Mouse (Mus musculus): Measurements from ENCODE around the gene Lhfpl3. TPM values are rescaled to one million over a fixed set of nuclear protein-coding genes. Genes with fewer than 3 reads are reported as not detected.

Lhfpl3 gene
- total and polyA plus RNA-seq, 2 experiments from 2014 or later = 34.4 to 40.3 TPM

DNA sequence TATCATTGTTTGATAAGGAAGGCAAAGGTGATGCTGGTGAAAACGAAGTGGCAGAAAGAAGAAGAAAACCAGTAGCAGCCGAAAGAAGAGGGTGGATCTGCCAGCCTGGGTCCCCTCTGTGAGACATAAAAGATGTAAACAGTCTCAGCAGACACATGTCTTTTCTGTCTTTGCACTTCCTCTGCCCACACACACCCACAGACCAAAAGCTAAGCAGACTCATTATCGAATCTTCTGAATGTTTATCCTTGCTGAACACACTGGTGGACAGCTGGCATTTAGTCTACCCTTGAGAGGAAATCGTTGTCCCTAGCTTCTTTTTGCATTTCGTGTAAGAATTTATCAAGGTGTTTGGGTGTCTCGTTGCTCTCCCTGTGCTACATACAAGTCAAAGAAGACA, 443.8 kb downstream of the Lhfpl3 start:
- Histone ChIP-seq H3K4me3 (ENCODE audit: low read depth, low read length) (no peak overlapping the region), H3K9ac (no peak overlapping the region), H3K9me3 (ENCODE audit: low read length) (no peaks in the 10 kb centered on the region), H3K27ac (ENCODE audit: low read depth, low read length) (no peak overlapping the region), H3K36me3 (ENCODE audit: insufficient read depth) (no peaks in the 10 kb centered on the region), H3K4me2 (ENCODE audit: low read depth) (no peak overlapping the region), H3K4me1 (ENCODE audit: insufficient read depth) (no peaks in the 10 kb centered on the region), H3K27me3 (ENCODE audit: insufficient read depth, low read length) (no peaks in the 10 kb centered on the region)
- WGBS = 86% methylated on average over 6 of the region's 6 CpGs
- no peak for TF ChIP-seq CTCF (IDR thresholded peaks at IDR 0.05; ENCODE audit: low read depth)
- no peak for ATAC-seq
- DNase-seq = no peak

DNA sequence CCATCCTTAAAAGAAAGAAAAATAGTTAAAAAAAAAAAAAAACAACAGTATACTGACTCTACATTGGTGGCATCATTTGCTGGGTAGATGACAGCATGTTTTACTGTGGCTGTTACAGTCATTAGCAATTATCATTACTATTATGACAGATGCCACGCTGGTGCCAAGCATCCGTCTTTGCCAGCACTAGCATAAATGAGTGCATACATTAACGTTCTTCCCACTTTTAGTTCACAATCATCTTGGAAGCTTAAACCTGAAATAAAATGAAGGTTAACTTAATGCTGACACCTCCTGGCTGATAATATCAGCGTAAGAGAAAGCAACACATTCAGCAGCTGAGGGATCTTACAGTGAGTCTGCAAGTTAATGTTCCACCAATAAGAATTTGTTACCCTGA, 451.0 kb downstream of the Lhfpl3 start:
- ATAC-seq (peak; percentile 91), DNase-seq (peak; percentile 72)
- H3K9ac ChIP-seq = no peak overlapping the region
- H3K27me3 ChIP-seq (ENCODE audit: insufficient read depth, low read length) = no peaks in the 10 kb centered on the region
- H3K4me2 ChIP-seq (ENCODE audit: low read depth) = no peak overlapping the region
- no peak overlapping the region for H3K4me3 ChIP-seq (ENCODE audit: low read depth, low read length)
- H3K36me3 ChIP-seq (ENCODE audit: insufficient read depth) = no peaks in the 10 kb centered on the region
- no peaks in the 10 kb centered on the region for H3K4me1 ChIP-seq (ENCODE audit: insufficient read depth)
- no peaks in the 10 kb centered on the region for H3K9me3 ChIP-seq (ENCODE audit: low read length)
- WGBS = 24% methylated on average over 4 of the region's 4 CpGs
- no peak overlapping the region for H3K27ac ChIP-seq (ENCODE audit: low read depth, low read length)
- peak; percentile 56 for TF ChIP-seq CTCF (IDR thresholded peaks at IDR 0.05; ENCODE audit: low read depth)

GRCm38 (mm10) chr5:23213086-23213485, 467.2 kb downstream of the Lhfpl3 start:
- DNase-seq = no peak
- Histone ChIP-seq H3K27me3 (ENCODE audit: insufficient read depth, low read length) (no peaks in the 10 kb centered on the region), H3K4me3 (ENCODE audit: low read depth, low read length) (no peak overlapping the region), H3K4me2 (ENCODE audit: low read depth) (no peak overlapping the region), H3K9ac (no peak overlapping the region), H3K36me3 (ENCODE audit: insufficient read depth) (no peaks in the 10 kb centered on the region), H3K9me3 (ENCODE audit: low read length) (no peaks in the 10 kb centered on the region), H3K4me1 (ENCODE audit: insufficient read depth) (no peaks in the 10 kb centered on the region), H3K27ac (ENCODE audit: low read depth, low read length) (no peak overlapping the region)
- ATAC-seq = no peak
- WGBS = 79% methylated on average over 5 of the region's 5 CpGs
- no peak for TF ChIP-seq CTCF (IDR thresholded peaks at IDR 0.05; ENCODE audit: low read depth)

GRCm38 (mm10) chr5:23214646-23215045, 468.8 kb downstream of the Lhfpl3 start:
- ATAC-seq (no peak), DNase-seq (no peak)
- no peaks in the 10 kb centered on the region for H3K27me3 ChIP-seq (ENCODE audit: insufficient read depth, low read length)
- no peak overlapping the region for H3K9ac ChIP-seq
- no peaks in the 10 kb centered on the region for H3K9me3 ChIP-seq (ENCODE audit: low read length)
- WGBS = 90% methylated on average over 3 of the region's 3 CpGs
- no peak overlapping the region for H3K4me3 ChIP-seq (ENCODE audit: low read depth, low read length)
- no peaks in the 10 kb centered on the region for H3K36me3 ChIP-seq (ENCODE audit: insufficient read depth)
- no peak overlapping the region for H3K27ac ChIP-seq (ENCODE audit: low read depth, low read length)
- no peak for TF ChIP-seq CTCF (IDR thresholded peaks at IDR 0.05; ENCODE audit: low read depth)
- H3K4me1 ChIP-seq (ENCODE audit: insufficient read depth) = no peaks in the 10 kb centered on the region
- H3K4me2 ChIP-seq (ENCODE audit: low read depth) = no peak overlapping the region

- TF ChIP-seq CTCF (IDR thresholded peaks at IDR 0.05; ENCODE audit: low read depth) = no peak
- 98% methylated on average over 1 of the region's 1 CpGs for WGBS
- no peak for ATAC-seq
Measured at GRCm38 (mm10) chr5:23219655-23220054, 473.8 kb downstream of the Lhfpl3 start.

GRCm38 (mm10) chr5:23224759-23225536, 479.1 kb downstream of the Lhfpl3 start:
- no peak overlapping the region for H3K27ac ChIP-seq (ENCODE audit: low read depth, low read length)

More at GRCm38 (mm10) chr5:23219655-23220054, 473.8 kb downstream of the Lhfpl3 start:
- Histone ChIP-seq H3K4me2 (ENCODE audit: low read depth) (no peak overlapping the region), H3K9me3 (ENCODE audit: low read length) (no peaks in the 10 kb centered on the region), H3K4me1 (ENCODE audit: insufficient read depth) (no peaks in the 10 kb centered on the region), H3K27ac (ENCODE audit: low read depth, low read length) (no peak overlapping the region), H3K4me3 (ENCODE audit: low read depth, low read length) (no peak overlapping the region), H3K9ac (no peak overlapping the region), H3K36me3 (ENCODE audit: insufficient read depth) (no peaks in the 10 kb centered on the region), H3K27me3 (ENCODE audit: insufficient read depth, low read length) (no peaks in the 10 kb centered on the region)
- DNase-seq = no peak

GRCm38 (mm10) chr5:23225621-23226020, 479.8 kb downstream of the Lhfpl3 start:
- Histone ChIP-seq H3K36me3 (ENCODE audit: insufficient read depth) (no peaks in the 10 kb centered on the region), H3K4me3 (ENCODE audit: low read depth, low read length) (no peak overlapping the region), H3K9me3 (ENCODE audit: low read length) (no peaks in the 10 kb centered on the region), H3K4me1 (ENCODE audit: insufficient read depth) (no peaks in the 10 kb centered on the region), H3K27me3 (ENCODE audit: insufficient read depth, low read length) (no peaks in the 10 kb centered on the region), H3K4me2 (ENCODE audit: low read depth) (peak overlapping the region; percentile 45), H3K27ac (ENCODE audit: low read depth, low read length) (no peak overlapping the region), H3K9ac (no peak overlapping the region)
- ATAC-seq = no peak
- DNase-seq = no peak
- 17% methylated on average over 8 of the region's 8 CpGs for WGBS
- no peak for TF ChIP-seq CTCF (IDR thresholded peaks at IDR 0.05; ENCODE audit: low read depth)

More at GRCm38 (mm10) chr5:23224759-23225536, 479.1 kb downstream of the Lhfpl3 start:
- peak overlapping the region; percentile 50 for H3K9ac ChIP-seq
- no peaks in the 10 kb centered on the region for H3K4me1 ChIP-seq (ENCODE audit: insufficient read depth)
- H3K9me3 ChIP-seq (ENCODE audit: low read length) = no peaks in the 10 kb centered on the region
- TF ChIP-seq CTCF (IDR thresholded peaks at IDR 0.05; ENCODE audit: low read depth) = peak; percentile 80
- 16% methylated on average over 14 of the region's 14 CpGs for WGBS
- DNase-seq (peak; percentile 84), ATAC-seq (peak; percentile 94)
- no peaks in the 10 kb centered on the region for H3K27me3 ChIP-seq (ENCODE audit: insufficient read depth, low read length)
- H3K4me3 ChIP-seq (ENCODE audit: low read depth, low read length) = peak overlapping the region; percentile 34
- H3K36me3 ChIP-seq (ENCODE audit: insufficient read depth) = no peaks in the 10 kb centered on the region
- peak overlapping the region; percentile 45 for H3K4me2 ChIP-seq (ENCODE audit: low read depth)
